Mouse (Mus musculus) cortical plate, adult 2 months (tissue): ENCODE measurements around the gene Tbc1d9b.

Experiments
- CTCF ChIP-seq: fragments of 200-500 bp; IDR thresholded peaks from 2 replicates; pipeline ENCODE4 v1.5.1; 2011; ENCODE audit warnings: mild to moderate bottlenecking, control low read depth, low read length; ENCODE audit not compliant: insufficient read depth; ENCODE audit errors: extremely low read depth
- POLR2A ChIP-seq: fragments of 200-500 bp; IDR thresholded peaks from 2 replicates; pipeline ENCODE4 v1.6.1; 2011; ENCODE audit warnings: mild to moderate bottlenecking, low read length, control low read depth; ENCODE audit not compliant: insufficient read depth; ENCODE audit errors: extremely low read depth

DNA sequence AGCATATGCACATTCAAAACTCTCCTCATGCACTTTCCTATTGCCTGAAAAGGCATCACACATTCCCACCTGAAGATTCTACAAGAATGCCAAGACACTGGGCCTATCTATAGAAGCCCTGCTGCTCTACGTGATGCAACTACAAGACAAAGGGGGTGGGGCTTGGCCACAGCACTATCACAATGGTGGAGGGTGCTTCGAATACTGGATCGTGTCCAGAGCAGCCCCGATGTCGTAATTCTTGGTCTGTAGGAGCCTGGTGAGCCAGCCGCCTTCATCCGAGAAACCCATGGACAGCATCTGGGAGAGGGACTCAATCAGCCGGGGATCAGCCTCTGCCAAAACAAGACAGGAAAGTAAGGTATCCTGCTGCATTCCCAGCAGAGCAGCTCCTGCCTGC lies 69.4 kb downstream of the Tbc1d9b start:
- TF ChIP-seq CTCF: no peak
- no peak for TF ChIP-seq POLR2A
